Mouse (Mus musculus): ENCODE results near the gene Rnd3. TPM values are rescaled to one million over a fixed set of nuclear protein-coding genes. Genes with fewer than 3 reads are reported as not detected.

Rnd3 gene
- 15.2 TPM for polyA plus RNA-seq (2015; fragmentation: Illumina TruSeq; extraction: RNeasy Lipid Tissue Mini Kit (QIAGEN cat#74804); ENCODE audit: low read depth, low replicate concordance)

DNA sequence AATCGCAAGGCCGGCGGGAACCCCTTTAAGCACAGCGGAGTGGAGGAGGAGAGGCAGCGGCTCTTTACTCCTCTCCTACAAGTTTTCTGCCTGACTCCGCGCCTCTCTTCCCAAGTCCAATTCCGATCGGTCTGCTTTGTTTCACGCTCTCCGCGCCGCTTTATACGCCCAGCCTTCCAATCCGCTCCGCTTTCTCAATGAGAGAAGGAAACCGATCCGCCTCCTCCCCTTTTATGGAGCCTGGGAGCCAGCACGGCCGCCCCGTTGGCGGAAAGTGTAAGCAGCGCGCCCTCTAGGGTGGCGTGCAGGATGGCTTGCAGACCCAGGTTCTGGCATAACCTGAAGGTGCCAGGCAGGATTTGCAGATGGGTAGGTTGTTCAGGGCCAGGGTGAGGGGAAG, at the start of gene Rnd3:
Gene Rnd3 (minus strand): TSS at position 137 of the 400 bp plus-strand sequence.

